Mouse (Mus musculus) gastrocnemius, postnatal 14 days (tissue): ENCODE results near the gene Omp. TPM values are rescaled to one million over a fixed set of nuclear protein-coding genes. Genes with fewer than 3 reads are reported as not detected.

Experiments used
- DNase-seq: peaks from one replicate; pipeline ENCODE4 v3.0.0; 2021; ENCODE audit warnings: mixed read lengths
- intact Hi-C: fragments of 180-260 bp; cut with DNase I; formaldehyde crosslinking; loops from one replicate; pipeline ENCODE4 v1.15.1; 2025; ENCODE audit warnings: low total_unique reads
- total RNA-seq, 2 experiments: library from RNA; stranded (reverse); gene quantifications; 2 replicates each; pipeline ENCODE4 v1.2.3; 2021

Omp gene
- total RNA-seq, 2 experiments from 2014 or later, result 0.13 TPM; not detected in 1

GRCm38 (mm10) chr7:98109771-98110170 is 35.5 kb downstream of the Omp start:
- intact Hi-C loops, result no loop called here
- DNase-seq, result no peak

- no peak for DNase-seq
- intact Hi-C loops, result no loop called here
These were observed 36.5 kb downstream of the Omp start for GRCm38 (mm10) chr7:98108636-98109430.

GRCm38 (mm10) chr7:98106272-98106671 is 39.0 kb downstream of the Omp start:
- intact Hi-C loops, result no loop called here
- no peak for DNase-seq

GRCm38 (mm10) chr7:98104481-98105435 is 40.5 kb downstream of the Omp start:
- intact Hi-C loops, result no loop called here
- DNase-seq, result no peak

- intact Hi-C loops, result no loop called here
These were observed 41.4 kb downstream of the Omp start for GRCm38 (mm10) chr7:98103942-98104292.

GRCm38 (mm10) chr7:98103002-98103941 is 42.0 kb downstream of the Omp start:
- intact Hi-C loops, result no loop called here
- peak; percentile 78 for DNase-seq

More at GRCm38 (mm10) chr7:98103942-98104292, 41.4 kb downstream of the Omp start:
- DNase-seq, result no peak

GRCm38 (mm10) chr7:98102488-98102887 is 42.8 kb downstream of the Omp start:
- intact Hi-C loops, result no loop called here
- no peak for DNase-seq

GRCm38 (mm10) chr7:98097557-98097956 is 47.7 kb downstream of the Omp start:
- intact Hi-C loops, result no loop called here
- DNase-seq, result no peak

GRCm38 (mm10) chr7:98095852-98096251 is 49.5 kb downstream of the Omp start:
- no peak for DNase-seq
- intact Hi-C loops, result no loop called here

Other genes with a start within 250 kb of the Omp start
- under 1 TPM; 0.07 to 0.08 TPM for gene Gdpd4, start 225.5 kb downstream of the Omp start, total RNA-seq
- 1 to 10 TPM; 4.6 to 5.4 TPM for gene Myo7a, start 26.0 kb downstream of the Omp start, total RNA-seq
- 1 to 10 TPM; 4.2 to 4.5 TPM for gene Capn5, start 32.8 kb upstream of the Omp start, total RNA-seq
- not detected for gene B3gnt6, start 54.0 kb upstream of the Omp start, total RNA-seq
- gene Acer3, start 175.7 kb upstream of the Omp start, total RNA-seq, result 1 to 10 TPM; 5.1 to 5.6 TPM
- gene Tsku, start 215.8 kb upstream of the Omp start, total RNA-seq, result 1 to 10 TPM; 4.0 to 4.2 TPM